Mouse (Mus musculus): ENCODE results near the gene Mlst8.

- TF ChIP-seq CTCF (IDR thresholded peaks at IDR 0.05; ENCODE audit: control insufficient read depth, insufficient read depth, insufficient replicate concordance, low read depth, low read length) (no peak), POLR2A (IDR thresholded peaks at IDR 0.05; ENCODE audit: control insufficient read depth, low read depth, low read length) (peak; percentile 90)
Measured at GRCm38 (mm10) chr17:24426471-24427169, 52.3 kb downstream of the Mlst8 start, which contains the start of gene Eci1.

All from testis, adult 2 months (tissue).